Mouse (Mus musculus) lung, postnatal 0 days (tissue): ENCODE data around the gene Dek.

Source experiments
- CTCF ChIP-seq: IDR thresholded peaks from 2 replicates; pipeline ENCODE4 v1.5.1; 2016; ENCODE audit warnings: antibody characterized with exemption, mild to moderate bottlenecking
- EP300 ChIP-seq: IDR thresholded peaks from 2 replicates; pipeline ENCODE4 v1.6.1; 2016; ENCODE audit warnings: antibody characterized with exemption, mild to moderate bottlenecking, control low read depth

DNA sequence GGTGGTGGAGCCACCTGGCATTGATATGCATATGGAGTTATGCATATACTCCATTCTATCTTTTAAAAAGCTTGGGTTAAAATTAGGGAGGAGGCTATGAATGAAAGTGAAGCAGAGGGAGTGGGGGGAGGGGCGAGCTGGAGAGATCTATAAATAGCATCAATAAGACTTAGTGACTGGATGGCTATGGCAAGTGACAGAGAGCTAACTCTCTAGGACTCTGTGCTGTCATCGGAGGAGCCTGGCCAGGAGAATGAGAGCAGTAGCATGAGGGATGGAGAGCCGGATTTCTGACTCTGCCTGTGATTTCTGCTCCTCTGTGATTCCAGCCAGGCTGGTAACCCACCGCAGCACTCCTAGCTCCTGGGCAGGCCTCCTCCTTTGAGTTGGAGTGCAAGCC, 23.1 kb upstream of the Dek start:
- TF ChIP-seq CTCF = no peak
- TF ChIP-seq EP300 = no peak
